Mouse (Mus musculus) T-helper 17 cell (primary cell): ENCODE measurements at regions not wholly inside any gene's neighbourhood (a gene's known extent, or its start where the extent isn't known, plus 50 kb on each side); places are given as distances from the start of the nearest gene placed in this dataset.

Source experiments
- in situ Hi-C, 2 experiments: fragments of 300-600 bp; cut with MboI, MseI; formaldehyde crosslinking; loops; 1 replicate in 1 of 2; 2 replicates in 1 of 2; pipeline ENCODE4 v1.15.1; 2025; ENCODE audit warnings: high pct_unique_total_duplicates in 2 of 2

DNA sequence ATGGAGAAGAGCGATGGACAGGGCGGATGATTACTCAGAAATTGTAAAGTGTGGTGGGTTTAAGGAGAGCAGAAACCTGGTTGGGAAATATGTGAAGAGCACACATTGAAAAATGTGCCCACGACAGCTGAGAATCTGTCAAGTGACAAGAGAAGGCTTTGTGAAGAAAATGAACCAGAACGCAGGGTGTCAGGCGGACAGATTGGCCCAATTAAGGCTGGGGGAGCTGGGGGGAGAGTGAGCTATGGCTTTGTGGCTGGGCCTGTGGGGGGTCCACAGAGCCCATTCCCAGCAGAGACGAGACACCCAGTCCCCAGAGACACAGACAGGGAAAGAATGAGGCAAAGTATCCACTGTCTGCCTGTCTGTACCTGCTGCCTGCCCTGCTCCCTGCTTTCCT, 153.3 kb downstream of the Shq1 start:
- in situ Hi-C loops = no loop called here

DNA sequence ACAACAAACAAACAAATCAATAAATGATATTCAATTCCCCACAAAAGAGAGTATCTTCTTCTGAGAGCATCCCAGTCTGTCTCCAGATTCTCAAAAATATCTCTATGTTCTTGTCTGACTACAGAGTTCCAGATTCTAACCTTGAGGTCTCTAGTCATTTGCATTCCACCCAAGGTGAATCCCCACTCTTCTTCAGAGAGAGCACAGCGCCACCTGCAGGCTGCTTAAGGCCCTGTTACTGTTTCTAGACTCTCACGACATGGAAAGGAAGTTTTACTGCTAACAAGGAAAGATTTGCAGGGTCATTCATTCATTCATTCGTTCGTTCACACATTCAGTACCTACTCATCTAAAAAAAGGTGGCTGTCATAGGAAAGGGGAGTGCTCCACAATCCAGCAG, 158.3 kb downstream of the Shq1 start:
- in situ Hi-C loops = no loop called here

- in situ Hi-C loops = no loop called here
Measured at GRCm38 (mm10) chr6:100510676-100511075, 160.3 kb downstream of the Shq1 start.

- in situ Hi-C loops = no loop called here
Measured at GRCm38 (mm10) chr6:100505506-100506247, 165.3 kb downstream of the Shq1 start.

DNA sequence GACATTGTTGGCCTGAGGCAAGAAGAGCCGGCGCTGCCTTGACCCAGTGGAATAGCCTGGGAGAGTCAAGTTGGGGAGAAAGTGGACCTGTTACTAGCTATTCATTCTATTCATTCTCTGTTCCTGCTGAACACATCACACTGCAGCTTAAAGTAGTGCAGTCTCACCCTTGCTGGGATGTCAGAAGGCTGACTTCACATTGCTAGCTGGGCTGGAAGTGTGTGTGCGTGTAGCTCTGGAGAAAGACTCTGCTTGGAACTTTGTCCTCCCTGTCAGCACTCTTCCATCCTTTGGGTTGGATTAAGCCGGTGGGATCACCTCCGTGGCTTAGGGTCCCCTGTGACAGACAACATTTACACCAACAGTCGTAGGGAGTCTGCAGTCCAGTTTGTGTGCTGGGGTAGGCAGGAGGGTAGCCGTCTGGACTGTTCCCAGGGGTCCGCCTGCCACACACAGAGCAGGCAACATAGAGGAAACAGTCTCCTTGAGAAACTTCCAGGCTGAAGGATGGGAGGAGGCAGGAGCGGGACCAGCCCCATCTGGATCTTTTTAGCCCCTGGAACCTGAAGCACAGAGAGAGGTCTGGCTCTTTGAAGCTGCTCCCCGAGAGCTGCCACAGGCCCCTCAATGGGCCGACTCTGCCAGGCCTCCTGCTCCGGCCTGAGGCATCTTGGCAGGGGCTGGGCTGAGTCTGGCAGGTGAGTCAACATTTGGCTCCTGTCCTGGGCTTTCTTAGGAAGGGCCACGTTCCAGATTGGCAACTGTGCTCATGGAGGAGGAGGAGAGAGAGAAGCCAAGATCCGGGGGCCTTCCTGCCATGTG, 167.8 kb downstream of the Shq1 start:
- in situ Hi-C loops = no loop called here

DNA sequence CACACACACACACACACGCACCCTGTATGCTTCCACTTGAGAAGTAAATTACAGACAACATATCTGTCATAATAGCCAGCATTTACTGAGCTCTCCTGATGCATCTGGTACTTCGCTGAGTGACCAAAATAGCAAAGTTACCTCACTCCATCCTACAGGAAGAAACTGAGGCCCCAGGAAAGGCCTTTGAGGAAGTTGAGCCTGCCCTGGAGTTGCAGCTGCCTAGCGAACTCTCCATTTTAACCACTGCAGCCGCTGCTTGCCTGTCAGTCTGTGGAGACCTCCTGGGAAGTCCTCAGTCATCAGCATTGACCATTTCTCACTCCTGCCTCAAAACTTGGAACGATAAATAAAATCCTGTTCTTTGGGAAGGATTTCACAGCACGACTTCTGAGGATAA, 168.8 kb downstream of the Shq1 start:
- in situ Hi-C loops = no loop called here

GRCm38 (mm10) chr6:100500741-100501140, 170.2 kb downstream of the Shq1 start:
- in situ Hi-C loops = no loop called here

DNA sequence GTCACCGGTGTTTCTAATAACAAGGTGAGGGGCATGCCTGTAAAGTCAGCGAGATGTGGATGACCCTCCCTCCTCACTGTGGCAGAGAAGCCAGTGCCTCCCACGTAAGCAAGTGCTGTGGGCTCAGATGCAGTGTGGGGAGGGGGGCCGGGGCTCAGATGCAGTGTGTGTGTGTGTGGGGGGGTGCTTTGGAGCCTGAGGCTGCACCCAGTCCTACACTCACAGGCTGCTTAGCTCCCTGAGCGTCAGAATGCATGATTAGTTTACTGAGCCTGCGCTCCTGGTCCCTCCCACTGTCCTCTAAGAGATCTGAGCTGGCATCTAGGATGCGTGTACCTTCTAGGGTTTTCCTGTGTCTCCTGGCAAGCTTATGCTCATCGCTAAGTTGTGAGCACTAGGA, 170.9 kb downstream of the Shq1 start:
- in situ Hi-C loops = no loop called here

- in situ Hi-C loops = no loop called here
Measured at GRCm38 (mm10) chr6:100498861-100499271, 172.1 kb downstream of the Shq1 start.

DNA sequence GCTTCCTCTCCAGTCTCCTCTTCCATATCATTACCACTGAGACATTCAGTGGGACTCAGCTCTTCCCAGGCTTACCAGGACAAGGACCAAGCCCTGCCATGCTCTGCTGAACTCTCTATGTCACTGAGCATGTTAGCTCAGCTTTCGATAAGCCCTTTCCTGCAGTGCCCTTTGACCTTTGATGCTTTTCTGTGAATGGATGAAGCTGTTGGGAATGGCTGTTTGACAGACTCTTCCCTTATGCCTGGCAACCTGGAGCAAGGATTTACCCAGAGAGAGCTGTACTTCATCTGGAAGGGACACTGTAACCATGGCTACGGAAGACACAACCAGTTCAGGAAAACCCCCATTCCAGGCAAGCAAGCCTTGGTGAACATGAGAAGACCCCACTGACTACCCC, 172.8 kb downstream of the Shq1 start:
- in situ Hi-C loops = no loop called here

- in situ Hi-C loops = no loop called here
Measured at GRCm38 (mm10) chr6:100496135-100496534, 174.8 kb downstream of the Shq1 start.

DNA sequence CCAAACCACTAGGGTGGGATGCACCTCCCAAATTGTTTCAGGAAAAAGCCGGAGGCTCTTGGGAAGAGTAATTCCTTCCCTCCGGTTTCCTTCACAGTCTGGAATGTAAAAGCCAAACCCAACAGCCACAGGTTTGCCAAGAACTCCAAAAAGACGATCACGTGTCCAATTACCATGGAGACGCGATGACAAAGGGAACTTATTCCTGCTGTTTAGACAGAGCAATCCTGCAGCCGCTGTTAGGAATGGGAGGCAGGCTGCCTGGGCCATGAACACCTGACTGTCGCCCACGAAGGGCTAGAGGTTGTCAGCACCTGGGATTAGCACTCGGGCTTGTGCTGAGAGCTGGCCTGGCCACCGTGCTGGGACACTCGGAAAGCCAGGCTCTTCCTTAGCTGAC, 175.8 kb downstream of the Shq1 start:
- in situ Hi-C loops = no loop called here

DNA sequence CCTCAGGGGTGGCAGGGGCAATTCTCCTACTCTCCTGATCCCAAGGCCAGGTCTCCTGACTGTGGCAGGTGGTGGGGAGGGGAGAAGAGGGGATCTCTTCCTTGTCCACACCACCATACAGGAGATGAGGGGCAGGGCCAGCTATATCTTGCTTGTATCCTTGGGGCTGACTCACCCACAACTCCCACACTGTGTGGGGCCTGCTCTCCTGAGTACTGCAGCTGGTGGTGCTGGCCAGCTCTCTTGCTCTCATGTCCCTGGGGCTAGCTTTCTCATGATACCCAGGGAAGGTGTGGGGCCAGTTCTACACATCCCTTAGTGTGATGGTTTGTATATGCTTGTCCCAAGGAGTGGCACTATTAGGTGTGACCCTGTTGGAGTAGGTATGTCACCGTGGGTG, 177.4 kb downstream of the Shq1 start:
- in situ Hi-C loops = no loop called here

GRCm38 (mm10) chr6:100491811-100492210, 179.1 kb downstream of the Shq1 start:
- in situ Hi-C loops = no loop called here

- in situ Hi-C loops = no loop called here
Measured at GRCm38 (mm10) chr6:100490920-100491712, 179.8 kb downstream of the Shq1 start.

DNA sequence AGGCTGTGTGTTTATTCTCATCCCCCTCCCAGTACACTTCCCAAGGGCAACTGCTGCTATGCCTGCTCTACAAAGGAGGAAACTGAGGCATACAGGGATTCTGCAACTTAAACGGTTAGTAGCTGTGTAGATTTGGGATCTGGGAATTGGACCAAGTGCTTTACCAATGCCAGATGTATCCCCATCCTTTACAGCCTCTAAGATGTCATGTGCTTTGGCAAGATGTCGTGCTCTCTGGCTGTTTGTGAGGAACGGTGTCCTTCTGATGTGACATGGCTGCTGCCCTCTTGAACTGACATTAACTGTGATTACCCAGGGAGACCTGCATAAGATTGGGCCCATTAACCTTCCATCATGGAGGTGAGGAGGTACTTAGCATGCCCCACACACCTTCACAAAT, 187.1 kb downstream of the Shq1 start:
- in situ Hi-C loops = no loop called here

DNA sequence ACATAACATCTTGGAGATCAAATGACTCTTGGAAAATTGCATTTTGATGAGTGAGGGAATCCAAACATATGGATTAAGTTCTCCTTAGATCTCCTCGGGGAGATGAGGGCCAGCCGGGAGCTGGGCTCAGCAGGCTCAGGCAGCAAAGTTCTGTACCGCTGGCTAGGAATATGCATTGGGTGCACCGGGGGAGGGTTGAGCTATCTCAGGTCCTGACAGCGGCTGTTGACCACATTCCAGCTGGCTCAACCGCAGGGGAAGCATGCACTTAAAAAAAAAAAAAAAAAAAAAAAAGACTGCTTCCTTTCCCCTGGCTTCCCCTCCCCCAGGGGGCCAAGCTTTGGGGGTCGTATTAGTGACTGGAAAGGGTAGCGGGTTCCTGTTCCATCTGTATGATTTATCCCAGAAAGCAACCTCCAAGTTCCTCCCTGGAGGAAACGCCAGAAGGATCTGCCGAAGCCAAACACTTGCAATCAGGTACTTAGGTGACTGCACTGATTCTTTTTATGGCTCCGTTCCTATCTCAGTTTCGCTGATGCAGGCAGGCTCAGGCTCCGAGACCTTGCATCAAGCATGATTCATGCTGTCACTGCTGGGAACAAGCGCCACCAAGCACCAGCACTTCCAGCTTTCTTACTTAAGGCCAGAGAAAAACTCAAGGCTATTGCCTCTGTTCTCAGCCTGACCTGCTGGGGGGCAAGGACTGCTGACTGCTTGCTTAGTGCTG, 187.7 kb downstream of the Shq1 start:
- in situ Hi-C loops = no loop called here

- in situ Hi-C loops = no loop called here
Measured at GRCm38 (mm10) chr6:100482572-100482971, 188.4 kb downstream of the Shq1 start.

GRCm38 (mm10) chr6:100480525-100480924, 190.4 kb downstream of the Shq1 start:
- in situ Hi-C loops = no loop called here

- in situ Hi-C loops = no loop called here
Measured at GRCm38 (mm10) chr6:100479881-100480280, 191.1 kb downstream of the Shq1 start.

DNA sequence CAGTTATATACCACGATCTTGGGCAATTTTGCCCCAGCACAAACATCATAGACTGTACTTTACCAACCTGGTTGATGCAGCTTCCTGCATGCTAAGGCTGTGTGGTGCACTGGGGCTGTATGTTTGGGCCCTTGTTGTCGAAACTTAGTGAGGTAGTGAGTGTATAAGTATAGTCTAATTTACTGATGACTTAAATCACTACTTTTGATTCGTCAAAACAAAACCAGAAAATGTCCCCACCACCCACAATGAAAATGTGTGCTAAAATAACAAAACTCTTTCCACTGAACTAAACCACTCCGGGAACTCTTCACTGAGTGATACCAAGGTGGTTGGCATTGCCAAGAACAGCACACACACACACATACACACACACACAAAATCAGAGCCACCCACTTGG, 191.5 kb downstream of the Shq1 start:
- in situ Hi-C loops = no loop called here
